Mouse (Mus musculus) frontal cortex, postnatal 25 days (tissue): ENCODE results near the gene Gm20517.

Experiments
- DNase-seq, 2 experiments: peaks; one replicate each; pipeline ENCODE4 v3.0.0; 2022; ENCODE audit warnings: low spot score in 2 of 2

Gm20517 gene

DNA sequence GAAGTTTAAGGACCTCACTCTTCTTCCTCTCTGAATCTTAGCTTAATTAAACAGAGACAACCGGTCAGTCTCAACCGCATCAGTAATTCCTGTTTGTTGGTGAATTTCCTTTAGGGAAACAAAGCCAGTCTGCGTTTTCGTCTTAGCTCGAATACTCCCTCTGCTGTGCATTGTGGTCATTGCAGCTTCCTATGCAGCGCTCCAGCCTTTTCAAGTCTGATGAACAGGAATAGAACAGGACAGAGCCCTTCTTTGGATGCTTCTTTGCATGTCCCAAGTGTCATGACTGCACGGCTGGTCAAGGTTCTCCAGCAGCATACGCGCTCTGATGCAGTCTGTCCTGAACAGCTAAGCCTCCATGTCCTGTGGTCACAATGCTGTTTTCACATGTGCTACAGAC, 65.2 kb downstream of the Gm20517 start:
- peak; percentile 62 to 79 for DNase-seq

DNA sequence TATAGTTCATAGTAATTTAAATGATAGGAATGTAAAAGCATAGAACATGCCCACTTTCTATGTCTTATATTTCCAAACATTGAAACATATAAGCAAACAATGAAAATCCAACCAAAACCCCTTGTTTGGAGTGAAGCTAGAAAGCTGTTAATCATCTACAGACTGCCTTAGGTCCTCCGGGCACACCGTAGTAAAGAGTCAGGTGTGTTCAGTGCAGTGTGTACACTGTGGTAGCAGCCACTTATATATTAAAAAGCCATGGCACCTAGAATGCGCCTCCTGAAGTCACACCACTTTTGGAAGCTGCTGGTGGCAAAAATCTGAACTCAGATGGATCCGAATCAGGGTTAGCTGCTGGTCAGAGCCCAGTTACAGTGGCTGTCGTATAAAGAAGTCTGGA, 66.8 kb downstream of the Gm20517 start:
- DNase-seq: no peak

DNA sequence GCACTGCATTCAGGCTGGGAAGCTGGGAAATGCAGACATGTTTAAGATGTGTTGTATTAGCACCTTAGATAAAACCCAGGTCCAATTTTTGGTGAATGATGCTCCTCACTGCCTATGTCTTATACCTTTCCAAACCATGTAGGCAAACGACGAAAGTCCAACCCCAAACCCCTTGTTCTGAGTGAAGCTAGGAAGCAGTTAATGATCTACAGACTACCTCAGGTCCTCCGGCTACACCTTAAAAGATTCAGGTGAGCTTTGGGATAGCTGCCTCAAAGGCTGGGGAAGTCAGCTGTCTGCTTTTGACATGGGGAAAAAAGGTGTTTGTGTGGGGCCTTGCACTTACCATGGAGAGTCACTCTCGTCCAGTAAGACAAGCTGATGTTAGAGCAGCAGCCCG, 67.3 kb downstream of the Gm20517 start:
- no peak for DNase-seq

DNA sequence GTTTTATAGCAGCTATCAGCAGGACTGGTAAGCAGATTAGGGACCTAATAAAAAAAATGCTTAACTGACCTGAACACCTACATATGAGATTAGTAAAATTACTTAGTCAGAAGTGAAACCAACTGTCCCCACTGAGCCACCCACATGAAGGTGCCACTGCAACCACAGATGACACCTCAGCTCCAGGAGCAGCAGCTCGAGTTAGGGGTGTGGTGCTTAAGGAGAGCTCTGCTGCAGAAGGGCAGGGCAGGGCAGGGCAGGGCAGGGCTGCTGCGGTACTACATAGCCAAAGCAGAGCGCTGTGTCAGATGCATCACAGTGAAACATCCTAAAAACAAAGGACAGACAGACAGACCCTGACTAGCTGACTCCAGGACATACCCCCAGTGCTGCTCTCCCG, 71.4 kb downstream of the Gm20517 start:
- no peak for DNase-seq

DNA sequence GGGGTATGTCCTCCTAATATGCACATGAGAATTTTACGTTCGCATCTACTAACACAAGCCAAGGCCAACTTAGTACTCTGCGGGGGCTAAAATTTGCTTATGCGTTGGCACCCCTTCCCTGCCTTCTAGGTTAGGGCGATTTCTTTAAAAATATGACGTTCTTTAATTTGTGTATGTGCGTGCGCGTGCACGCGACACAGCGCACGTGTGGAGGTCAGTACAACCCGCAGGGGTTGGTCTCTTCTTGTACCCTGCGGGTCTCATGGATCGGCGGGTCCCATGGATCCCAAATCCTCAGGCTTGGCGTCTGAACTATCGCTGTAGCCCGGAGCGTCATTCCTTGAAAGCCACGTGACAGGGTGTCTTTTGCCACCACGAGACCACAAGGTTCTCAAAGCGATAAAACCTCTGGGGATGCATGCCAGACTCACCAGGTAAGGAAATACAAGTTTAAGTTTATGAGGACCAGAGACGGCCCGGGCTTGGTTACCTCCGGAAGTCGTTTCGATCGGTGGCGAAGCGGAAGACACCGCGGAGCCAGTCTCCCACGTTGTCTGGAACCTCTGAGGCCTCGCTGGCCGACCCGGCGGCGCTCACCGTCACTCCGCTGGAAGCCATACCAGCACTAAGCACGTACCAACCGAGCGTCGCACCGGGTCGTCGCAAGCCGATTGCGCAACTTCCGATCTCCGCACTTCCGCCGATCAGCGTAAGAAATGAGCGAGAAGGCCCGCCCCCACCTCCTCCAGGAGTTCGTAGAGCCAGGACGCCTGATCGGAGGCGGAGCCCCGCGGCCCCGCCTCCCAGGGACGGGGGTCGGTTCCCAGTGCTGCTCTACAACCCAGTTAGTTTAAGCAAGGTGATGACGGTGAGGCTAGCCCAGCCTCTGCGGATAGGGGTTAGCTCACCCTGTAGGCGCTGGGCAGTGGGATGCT, 76.3 kb downstream of the Gm20517 start:
- DNase-seq: peak; percentile 91 to 95

DNA sequence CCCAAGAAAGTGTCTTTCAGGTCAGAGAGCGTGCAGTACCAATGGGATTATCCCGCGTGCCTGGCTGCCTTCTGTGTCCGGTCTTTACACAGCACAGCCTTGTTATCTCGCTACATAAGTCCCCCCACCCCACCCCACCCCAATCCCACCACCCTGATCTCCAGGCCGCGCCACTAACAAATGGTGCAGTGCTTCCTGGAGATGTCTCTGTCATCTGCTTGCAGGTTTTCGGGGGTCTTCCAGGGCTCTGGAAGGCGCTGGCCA, 76.9 kb downstream of the Gm20517 start, which contains the start of gene Tomm6:
Gene Tomm6, minus strand, starts transcription at position 43 of the 264 bp plus-strand sequence.
- no peak for DNase-seq

DNA sequence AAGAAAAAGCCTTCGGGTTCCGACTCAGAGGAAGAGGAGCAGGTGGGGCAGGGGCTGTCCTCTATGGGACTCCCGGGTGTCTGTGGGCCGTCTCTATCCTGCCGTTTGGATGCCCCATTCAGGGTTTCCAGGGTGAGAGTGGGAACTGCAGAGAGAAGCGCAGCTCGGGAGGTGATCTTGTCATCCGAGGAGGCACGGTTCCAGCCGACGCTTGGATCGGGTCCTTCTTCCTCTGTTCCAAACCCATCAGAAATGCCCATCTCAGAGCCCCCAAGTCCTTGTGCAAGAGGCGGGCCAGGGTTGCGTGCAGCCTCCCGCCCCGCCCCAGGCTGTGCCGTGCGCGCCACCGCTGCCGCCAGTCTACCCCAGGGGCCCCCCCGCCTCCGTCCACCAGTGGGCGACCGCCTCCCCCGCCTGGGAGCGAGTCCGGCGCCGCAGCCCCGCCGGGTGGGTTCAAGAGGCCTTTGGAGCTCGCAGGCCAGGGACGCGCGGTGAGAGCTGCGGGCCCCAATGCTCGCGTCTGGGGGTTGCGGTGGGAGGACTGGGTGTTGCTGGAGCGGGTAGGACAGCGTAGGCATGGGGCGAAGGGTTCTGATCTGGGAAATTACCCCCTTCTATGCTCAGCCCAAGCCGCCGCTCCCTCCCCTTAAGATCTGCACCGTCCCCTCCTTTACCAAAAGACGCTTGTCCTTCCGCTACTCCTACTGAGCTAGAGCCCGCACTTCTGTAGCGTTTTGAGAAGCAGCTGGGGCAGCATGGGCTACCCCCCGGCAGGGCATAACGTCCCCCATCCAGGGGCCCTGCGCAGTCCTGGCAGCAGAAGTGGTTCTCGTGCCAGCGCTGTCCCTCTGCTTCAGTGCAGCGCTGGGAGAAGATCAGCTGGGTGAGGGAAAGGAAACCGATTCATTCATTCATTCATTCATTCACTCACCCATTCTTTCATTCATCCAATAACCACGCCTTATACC, 77.5 kb downstream of the Gm20517 start, which contains the start of gene Frs3:
Gene Frs3, plus strand, starts transcription at position 423 of the 968 bp plus-strand sequence.
- peak; percentile 61 to 68 for DNase-seq

DNA sequence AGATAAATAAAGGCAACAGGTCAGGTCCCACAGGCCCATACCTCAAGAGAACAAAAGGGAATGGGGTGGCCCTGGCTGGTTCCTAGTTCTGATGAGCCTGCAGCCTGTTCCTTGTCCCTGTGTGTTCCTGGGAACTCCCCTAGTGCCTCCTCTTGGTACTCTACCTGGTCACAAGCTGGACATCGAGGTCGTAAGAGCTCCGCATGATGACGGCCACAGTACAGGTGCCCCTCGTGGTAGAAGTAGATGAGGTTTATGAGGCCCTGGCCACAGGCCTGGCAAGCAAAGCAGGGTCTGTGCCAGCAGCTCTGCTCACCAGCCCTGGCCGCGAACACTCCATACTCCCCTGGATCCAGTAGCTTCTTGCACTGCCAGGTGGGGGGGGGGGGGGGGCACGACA, 78.5 kb downstream of the Gm20517 start:
- DNase-seq: no peak

DNA sequence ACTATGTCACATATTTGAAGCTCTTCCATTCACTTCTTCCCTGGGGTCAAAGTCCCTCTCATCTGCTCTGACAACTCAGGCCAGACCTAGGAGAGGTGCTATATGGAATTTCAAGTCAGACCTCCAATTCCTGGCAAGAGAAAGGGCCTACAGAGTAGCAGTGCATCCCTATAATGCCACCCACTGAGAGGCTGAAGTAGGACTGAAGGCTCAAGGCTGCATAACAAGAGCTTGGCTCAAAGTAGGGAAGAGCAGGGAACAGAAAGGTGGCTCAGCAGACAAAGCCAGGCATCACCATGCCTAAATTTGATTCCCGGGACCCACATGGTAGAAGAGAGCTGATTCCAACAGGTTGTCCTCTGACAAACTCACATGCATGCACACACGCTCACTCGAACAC, 80.3 kb downstream of the Gm20517 start:
- DNase-seq: no peak

DNA sequence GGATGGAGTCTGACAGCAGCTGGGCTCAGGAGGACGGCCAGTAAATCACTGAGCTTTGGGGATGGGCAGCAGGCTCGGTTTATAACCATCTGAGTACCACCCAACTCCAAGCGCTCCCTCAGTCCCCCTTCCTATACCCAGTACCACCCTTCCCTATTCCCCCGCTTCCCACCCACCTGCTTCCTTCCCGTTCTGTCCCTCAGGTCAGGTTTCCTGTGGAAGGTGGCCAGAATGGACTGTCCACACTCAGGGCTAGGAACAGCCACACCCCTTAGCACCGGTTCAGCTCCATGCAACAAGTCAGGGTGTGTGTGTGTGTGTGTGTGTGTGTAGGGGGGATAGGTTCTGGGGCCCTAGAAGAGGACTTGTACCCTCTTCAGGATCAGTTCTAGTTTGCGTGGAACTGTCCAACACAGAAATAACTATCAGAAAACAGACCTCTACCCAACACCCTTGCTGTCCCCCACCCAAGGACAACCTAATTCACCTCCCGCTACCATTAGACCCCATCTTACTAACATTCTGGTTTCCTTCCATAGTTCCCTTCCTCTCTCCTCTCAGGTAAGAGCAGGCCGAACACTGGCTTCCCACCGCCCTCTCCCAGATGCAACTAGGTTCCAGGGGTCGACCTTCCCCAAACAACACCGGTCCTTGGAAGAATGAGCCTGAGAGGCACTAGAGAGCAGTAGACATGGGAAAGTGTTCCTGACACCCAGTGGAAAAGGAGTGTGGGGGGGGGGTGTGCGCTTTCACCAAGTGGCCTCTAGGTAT, 82.5 kb downstream of the Gm20517 start:
- DNase-seq: no peak

DNA sequence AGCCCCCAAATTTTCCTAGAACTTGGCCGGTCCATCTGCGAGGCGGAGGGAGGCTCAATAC, 82.9 kb downstream of the Gm20517 start, which contains the start of gene Gm21981:
Gene Gm21981, minus strand, starts transcription at position 14 of the 61 bp plus-strand sequence.
- DNase-seq: no peak

DNA sequence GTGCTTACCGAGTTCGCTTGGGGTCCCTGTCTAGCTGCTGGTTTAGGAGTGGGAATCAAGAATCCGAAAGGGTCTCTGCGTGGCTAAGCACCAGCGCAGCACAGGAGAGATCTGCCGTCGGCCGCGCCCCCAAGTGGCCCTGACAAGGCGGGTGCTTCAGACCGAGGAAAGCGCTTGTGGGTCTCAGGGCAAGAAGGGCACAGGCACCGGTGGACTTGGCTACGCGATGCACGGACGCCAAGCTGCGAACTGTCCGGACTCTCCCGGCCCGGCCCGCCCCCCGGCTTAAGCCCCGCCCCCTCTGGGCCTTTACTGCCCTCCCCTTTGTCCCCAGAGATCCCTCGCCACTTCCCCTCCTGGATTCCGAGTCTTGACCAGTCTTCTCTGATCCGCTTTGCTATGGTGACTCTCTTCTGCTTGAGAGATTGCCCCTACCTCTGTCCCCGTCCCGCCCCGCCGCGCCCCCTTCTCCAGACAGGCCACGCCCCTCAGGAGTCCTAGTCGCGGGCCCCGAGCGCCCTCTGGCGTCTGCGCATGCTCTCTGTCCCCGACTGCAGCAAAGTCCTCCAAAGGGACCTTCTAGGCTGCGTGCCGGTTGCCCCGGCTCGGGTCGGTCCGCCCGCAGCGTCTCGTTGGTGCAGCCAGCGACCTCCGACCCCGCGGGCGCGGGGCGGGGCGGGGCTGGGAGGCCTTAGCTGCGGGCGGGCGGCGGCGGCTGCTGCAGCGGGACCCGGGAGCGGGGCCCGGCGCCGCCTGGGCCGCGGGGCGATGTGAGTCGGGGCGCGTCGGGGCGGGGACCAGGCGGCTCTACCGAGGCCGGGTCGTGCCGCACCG, 83.3 kb downstream of the Gm20517 start, which contains the start of gene Prickle4:
Gene Prickle4, minus strand, starts transcription at position 234 of the 834 bp plus-strand sequence.
- peak; percentile 92 to 96 for DNase-seq

DNA sequence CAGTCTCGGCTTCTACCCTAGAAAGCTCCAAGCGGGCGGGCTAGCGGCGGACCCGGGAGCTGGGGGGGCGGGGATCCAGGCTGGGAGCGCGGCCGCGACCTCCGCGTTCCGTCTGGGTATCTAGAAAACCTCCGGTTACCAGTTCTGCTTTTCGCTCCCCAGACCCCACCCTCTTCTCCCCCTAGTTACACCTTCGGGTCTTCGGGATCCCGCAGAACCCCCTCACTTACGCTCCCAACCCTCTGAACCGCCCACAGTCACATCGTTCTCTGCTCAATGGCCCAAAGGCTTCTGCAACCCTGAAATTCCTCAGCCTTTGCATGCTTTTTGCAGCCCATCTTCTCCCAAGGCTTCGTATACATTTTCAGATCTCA, 83.9 kb downstream of the Gm20517 start:
- no peak for DNase-seq

DNA sequence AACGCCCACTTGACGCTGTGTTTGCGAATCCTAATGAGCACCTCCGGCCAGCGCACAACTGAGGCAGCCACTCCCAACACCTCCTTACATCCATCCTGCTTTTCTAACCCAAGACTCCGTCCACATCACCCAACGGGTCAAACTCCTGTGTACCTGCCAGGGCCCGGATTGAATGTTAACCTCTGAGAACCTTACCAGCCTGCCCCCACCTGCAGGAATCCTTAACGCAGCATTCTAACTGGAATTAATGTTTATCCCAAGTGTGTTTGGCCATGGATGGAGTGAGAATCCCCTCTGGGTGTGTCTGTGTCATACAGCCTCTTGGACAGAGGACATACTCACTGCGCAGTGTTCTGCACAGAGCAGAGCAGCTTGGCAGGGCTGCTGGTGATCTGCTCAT, 86.8 kb downstream of the Gm20517 start:
- DNase-seq: no peak

DNA sequence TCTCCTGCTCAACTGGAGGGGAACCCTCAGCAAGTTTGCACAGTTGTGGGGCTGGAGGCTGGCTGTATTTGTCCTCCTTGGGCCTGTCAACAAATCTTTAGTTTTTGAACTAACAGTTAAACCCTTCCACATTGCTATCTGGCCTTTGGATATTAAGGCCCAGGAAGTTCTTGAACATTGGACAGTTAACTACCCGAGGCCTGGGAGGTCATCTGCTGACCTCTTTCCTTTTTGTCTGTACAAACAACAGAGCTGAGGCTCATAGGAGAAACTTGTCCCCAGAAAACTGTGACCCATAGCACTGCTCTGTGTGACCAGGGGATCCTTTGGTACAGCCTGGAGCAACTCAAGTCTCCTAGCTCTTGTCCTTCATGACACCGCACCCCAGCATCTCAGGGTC, 87.7 kb downstream of the Gm20517 start:
- no peak for DNase-seq

DNA sequence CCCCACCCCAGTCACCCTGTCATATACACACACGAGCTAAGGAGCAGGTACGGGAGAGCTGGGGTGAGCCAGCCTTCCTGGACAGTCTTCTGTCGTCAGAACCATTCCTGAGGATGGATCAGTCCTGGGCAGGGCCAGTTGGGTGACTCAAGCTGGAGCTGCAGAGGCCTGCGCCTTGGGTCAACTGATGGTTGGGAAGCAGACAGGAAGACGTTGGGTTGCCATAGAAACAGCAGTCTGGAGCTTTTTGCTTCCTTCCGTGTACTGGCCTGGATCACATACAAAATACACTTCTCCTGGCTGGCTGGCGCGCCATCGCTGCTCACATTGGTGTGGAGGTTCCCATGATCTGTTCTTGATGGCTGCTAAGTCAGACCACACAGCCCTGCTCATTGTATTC, 90.4 kb downstream of the Gm20517 start:
- DNase-seq: no peak

DNA sequence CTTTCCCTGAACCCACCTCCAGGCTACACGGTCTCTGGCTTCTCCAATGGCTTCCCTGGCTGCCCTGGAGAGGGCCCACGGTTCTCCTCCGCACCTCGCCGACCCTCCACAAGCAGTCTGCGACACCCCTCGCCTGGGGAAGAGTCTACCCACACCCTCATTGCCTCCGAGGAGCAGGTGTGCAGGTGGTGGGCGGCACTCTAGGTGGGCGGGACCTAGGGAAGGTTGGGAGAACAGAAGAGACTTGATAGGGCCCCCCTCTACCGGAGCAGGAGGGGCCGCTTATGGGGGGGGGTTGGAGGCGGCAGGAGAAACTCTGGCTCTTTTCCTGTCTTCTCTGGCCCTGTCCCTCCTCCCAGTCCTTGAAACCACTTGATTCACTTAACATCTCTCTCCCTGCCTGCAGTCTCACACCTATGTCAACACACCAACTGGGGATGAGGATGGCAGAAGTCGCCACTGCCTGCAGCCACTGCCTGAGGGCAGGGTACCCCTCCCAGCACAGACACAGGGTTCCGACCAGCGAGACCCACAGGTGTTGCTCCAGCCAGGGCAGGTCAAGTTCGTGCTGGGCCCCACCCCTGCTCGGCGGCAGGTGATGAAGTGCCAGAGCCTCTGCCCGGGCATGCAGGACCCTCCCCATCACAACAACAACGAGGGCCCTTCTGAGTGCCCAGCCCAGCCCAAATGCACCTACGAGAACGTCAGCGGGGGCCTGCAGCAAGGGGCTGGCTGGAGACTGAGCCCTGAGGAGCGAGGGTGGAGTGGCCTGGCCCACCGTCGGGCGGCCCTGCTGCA, 91.4 kb downstream of the Gm20517 start:
- no peak for DNase-seq

DNA sequence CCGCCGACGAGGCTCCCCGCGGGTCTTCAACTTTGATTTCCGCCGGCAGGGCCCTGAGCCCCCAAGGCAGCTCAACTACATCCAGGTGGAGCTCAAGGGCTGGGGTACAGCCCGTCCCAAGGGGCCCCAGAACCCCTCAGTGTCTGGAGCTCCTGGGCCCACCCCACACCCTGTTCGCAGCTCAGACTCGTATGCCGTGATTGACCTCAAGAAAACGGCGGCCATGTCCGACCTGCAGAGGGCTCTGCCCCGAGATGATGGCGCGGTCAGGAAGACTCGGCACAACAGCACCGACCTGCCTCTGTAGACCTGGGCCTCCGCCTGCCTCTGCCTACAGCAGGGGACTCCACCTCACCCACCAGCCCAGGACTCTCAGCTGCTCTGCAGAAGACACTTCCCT, 92.2 kb downstream of the Gm20517 start:
- DNase-seq: no peak

DNA sequence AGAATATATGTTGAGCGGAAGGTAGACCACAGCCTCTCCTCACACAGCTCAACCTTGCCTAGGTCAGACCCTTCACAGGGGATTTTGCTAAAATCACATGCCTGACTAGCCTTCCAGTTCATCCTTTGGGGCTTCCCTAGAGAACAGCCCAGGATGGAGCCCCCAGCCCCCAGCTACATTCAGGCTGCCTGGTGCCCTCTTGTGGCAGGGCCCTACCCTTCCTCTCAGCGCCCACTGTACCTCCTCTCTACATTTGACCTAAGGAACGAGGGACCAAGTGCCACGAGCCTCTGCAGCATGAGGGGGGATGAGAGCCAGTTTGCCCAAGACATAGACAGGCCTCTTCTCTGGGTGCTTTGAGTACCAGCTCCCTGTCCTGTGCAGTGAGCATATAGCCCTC, 93.3 kb downstream of the Gm20517 start:
- DNase-seq: no peak

DNA sequence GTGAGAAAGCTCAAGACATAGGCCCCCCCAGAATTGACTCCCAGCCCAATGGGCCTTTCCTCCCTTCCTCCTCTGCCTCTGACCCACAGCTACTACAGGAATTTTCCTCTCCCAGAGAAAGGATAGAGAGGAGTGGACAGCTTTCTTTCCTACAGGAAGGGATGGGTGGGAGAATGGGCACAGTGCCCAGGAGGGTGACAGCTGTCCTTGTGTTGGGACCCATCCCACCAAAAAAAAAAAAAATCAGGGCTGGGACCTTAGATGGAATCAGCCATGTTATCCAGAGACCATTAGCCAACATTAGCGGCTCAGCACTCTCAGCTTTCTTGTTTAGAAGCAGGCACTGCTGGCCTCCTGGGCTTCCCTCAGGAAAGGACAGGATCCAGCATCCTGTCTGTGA, 94.8 kb downstream of the Gm20517 start:
- no peak for DNase-seq

DNA sequence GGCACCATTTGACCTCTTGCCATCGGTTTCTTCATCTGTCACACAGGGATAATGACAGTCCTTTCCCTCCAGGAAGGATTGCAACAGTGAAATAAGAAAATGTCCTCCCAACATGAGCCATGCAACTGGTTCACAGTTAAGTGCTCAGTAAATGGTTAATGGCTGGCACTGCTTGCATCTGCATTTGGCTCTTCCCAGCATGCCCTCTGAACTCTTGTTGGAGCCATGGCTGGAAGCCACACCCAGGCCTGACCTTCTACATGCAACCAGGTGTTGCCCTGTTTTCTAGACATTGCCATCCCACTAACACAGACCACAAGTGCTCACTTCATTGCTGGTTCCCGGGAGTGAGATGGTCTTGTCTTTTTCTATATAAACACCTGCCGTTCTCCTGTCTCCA, 96.6 kb downstream of the Gm20517 start:
- no peak for DNase-seq
